Mouse (Mus musculus) heart, adult 2 months (tissue): Measurements from ENCODE around the gene Vmn1r32. TPM values are rescaled to one million over a fixed set of nuclear protein-coding genes. Genes with fewer than 3 reads are reported as not detected.

Experiments
- DNase-seq, 2 experiments: peaks; one replicate each; pipeline ENCODE4 v3.0.0; 2021
- H3K27ac ChIP-seq: fragments of 200-600 bp; 2 replicates; pipeline ENCODE4 v1.8.1; 2022
- H3K27me3 ChIP-seq: fragments of 200-500 bp; 2 replicates; pipeline ENCODE4 v1.6.1; 2012; ENCODE audit warnings: mild to moderate bottlenecking, low read length, inconsistent platforms, mixed read lengths; ENCODE audit not compliant: control insufficient read depth, insufficient read depth
- H3K36me3 ChIP-seq: fragments of 200-500 bp; 2 replicates; pipeline ENCODE4 v1.6.1; 2012; ENCODE audit warnings: low read length, inconsistent platforms; ENCODE audit not compliant: control insufficient read depth, insufficient read depth
- H3K4me1 ChIP-seq: fragments of 200-500 bp; 2 replicates; pipeline ENCODE4 v1.6.1; 2011; ENCODE audit warnings: low read length; ENCODE audit not compliant: control insufficient read depth, insufficient read depth
- H3K4me3 ChIP-seq: fragments of 200-600 bp; 2 replicates; pipeline ENCODE4 v1.8.1; 2022
- H3K79me2 ChIP-seq: fragments of 200-500 bp; replicated peaks from 2 replicates; pipeline ENCODE4 v1.6.1; 2012; ENCODE audit warnings: mild to moderate bottlenecking, inconsistent platforms, low read length, moderate library complexity, mixed read lengths; ENCODE audit not compliant: control insufficient read depth, insufficient read depth
- H3K9ac ChIP-seq: fragments of 200-500 bp; 2 replicates; pipeline ENCODE4 v1.6.1; 2012; ENCODE audit warnings: low read depth, mild to moderate bottlenecking, control low read depth, inconsistent platforms, low read length, mixed read lengths
- CTCF ChIP-seq: fragments of 200-600 bp; IDR thresholded peaks from 2 replicates; pipeline ENCODE4 v1.8.1; 2022; ENCODE audit warnings: antibody characterized with exemption, mild to moderate bottlenecking, moderate library complexity
- EP300 ChIP-seq: fragments of 200-500 bp; IDR thresholded peaks from 2 replicates; pipeline ENCODE4 v1.6.1; 2011; ENCODE audit warnings: low read depth, low read length, control low read depth; ENCODE audit not compliant: insufficient read depth
- POLR2A ChIP-seq: fragments of 200-500 bp; IDR thresholded peaks from 2 replicates; pipeline ENCODE4 v1.6.1; 2011; ENCODE audit warnings: mild to moderate bottlenecking, low read depth, low read length, control low read depth; ENCODE audit not compliant: insufficient read depth
- WGBS: fragments of 180-500 bp; shearing (Covaris S2); methylation state at CpG from one replicate; pipeline ENCODE4 v1.1.7; 2018; 5-methylcytosine and 5-hydroxymethylcytosine counted together
- intact Hi-C: fragments of 180-260 bp; cut with DNase I; formaldehyde crosslinking; loops from one replicate; pipeline ENCODE4 v1.15.1; 2025
- long read RNA-seq: library from polyadenylated mRNA; stranded (forward); transcript quantifications from one replicate; pipeline ENCODE4 v2.0.0, GENCODE M21; 2021
- polyA plus RNA-seq: library from polyadenylated mRNA; depleted of rRNA; stranded (reverse); fragments of >200 nt; gene quantifications from 2 replicates; pipeline ENCODE4 v1.2.3, GENCODE M21; 2012; rRNA removed
- total RNA-seq, 2 experiments: library from RNA; stranded (reverse); gene quantifications; 2 replicates each; pipeline ENCODE4 v1.2.3; 2021

The Vmn1r32 gene
- total RNA-seq, result not detected
- polyA plus RNA-seq, result not detected in 2 replicates
- long read RNA-seq, result 0 reads

DNA sequence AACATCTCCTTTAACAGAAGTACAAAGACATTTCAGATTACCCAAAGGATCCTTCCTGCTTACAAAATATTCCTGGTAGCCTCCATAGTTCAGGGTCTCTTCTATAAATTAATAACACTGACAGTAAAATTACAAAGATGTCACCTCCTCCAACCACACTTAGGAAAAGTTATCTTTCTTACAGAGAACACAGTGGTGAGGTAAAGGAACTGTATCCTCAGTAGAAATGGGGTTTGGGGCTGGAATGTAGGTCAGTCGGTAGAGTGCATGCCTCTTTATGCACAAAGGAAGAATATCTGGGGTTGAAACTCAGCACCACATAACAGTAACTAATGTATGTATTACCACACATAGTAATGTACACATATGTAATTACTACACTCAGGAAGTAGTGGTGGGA lies at the start of gene Vmn1r32:
TSS of gene Vmn1r32 (minus strand) at position 101 of the 400 bp plus-strand sequence.
- H3K4me3 ChIP-seq, result no peak within 1 kb of the TSS
- no peaks in the 10 kb centered on the region for H3K4me1 ChIP-seq
- no peak for DNase-seq
- intact Hi-C loops, result no loop called here
- H3K9ac ChIP-seq, result no peak within 1 kb of the TSS
- no peak within 1 kb of the TSS for H3K27ac ChIP-seq
- TF ChIP-seq CTCF (no peak), POLR2A (no peak), EP300 (no peak)
- H3K36me3 ChIP-seq, result no peaks in the 10 kb centered on the region
- WGBS, result 68% methylated on average over 1 of the region's 1 CpGs
- no peaks in the 10 kb centered on the region for H3K79me2 ChIP-seq
- no peaks in the 10 kb centered on the region for H3K27me3 ChIP-seq

DNA sequence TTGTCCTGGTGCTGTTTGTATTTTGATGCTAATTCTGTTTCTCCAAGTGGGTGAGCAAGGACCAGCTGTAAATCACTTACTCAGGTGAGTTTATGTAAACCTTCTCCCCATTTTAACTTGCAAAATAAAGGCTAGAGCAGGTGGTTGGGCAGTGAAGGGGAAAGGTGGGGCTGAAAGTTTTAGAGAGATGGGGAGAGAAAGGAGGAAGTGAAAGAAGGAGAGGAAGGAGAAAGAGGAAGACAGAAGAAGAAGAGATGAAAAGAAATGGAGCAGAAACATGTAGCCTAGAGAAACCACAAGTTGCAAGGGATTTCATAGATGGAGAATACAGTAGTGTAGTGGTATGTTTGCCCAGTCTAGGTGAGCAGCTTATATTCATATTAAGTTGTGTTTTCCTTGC lies 35.9 kb upstream of the Vmn1r32 start:
- H3K4me3 ChIP-seq, result no peak overlapping the region
- intact Hi-C loops, result no loop called here
- TF ChIP-seq EP300, result no peak

GRCm38 (mm10) chr6:66535966-66536365 lies 23.9 kb downstream of the Vmn1r32 start:
- TF ChIP-seq EP300, result no peak
- TF ChIP-seq CTCF, result no peak
- no peak for TF ChIP-seq POLR2A
- Histone ChIP-seq H3K36me3 (no peaks in the 10 kb centered on the region; the same call in 1 of the 2 replicates), H3K79me2 (no peaks in the 10 kb centered on the region), H3K4me1 (no peaks in the 10 kb centered on the region), H3K27ac (no peak overlapping the region; the same call in 1 of the 2 replicates), H3K27me3 (no peaks in the 10 kb centered on the region), H3K4me3 (peak overlapping the region; percentile 63), H3K9ac (peak overlapping the region; percentile 71; the same call in 1 of the 2 replicates)
- 12% methylated on average over 7 of the region's 7 CpGs for WGBS
- no peak for DNase-seq
- intact Hi-C loops, result loop anchor here (2.0 to 10.0 kb wide), 2 partner anchors 629 to 731 kb away; no protein-coding TSS in a partner anchor

More for the DNA sequence above, 35.9 kb upstream of the Vmn1r32 start:
- no peak overlapping the region for H3K27ac ChIP-seq
- H3K79me2 ChIP-seq, result no peaks in the 10 kb centered on the region
- no peak for DNase-seq
- H3K36me3 ChIP-seq, result no peaks in the 10 kb centered on the region
- no peaks in the 10 kb centered on the region for H3K27me3 ChIP-seq
- no peaks in the 10 kb centered on the region for H3K4me1 ChIP-seq
- no peak overlapping the region for H3K9ac ChIP-seq

DNA sequence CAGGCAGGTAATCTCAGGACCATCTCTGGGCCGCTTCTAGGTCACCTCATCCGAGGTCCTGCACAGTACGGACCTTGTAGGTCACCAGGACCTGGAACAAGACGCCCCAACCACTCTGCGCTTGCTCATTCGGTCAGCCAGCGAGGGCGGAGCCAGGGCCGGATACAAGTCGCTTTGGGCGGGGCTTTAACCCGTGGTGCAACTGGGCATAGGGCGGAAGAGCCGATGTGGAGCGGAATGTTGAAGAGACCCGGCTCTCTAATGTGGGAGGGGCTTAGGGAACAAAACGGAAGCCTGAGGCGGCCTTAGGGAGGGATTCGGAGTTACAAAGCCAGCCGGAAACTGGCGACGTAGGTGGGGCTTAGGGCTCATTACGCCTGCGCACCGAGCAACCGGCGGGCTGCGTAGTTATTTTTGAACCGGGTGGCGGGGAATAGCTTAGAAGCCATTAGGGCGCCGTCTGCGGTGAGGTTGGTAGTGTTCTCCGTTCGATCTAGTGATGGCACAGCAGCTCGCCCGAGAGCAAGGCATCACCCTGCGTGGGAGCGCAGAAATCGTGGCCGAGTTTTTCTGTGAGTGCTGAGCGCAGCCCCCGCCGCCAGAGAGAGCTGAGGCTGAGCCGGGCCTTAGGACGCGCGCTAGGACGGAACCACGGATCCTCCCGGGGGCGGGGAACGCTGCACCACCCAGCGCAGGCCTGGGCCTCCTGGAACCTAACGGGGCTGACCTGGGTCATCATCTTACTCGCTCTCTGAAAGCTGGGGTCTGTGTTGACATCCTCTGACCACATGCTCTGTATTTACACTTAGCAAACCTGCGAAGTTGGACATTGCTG lies 24.7 kb downstream of the Vmn1r32 start, which contains the start of gene Mad2l1:
TSS of gene Mad2l1 (plus strand) at position 363 of the 835 bp plus-strand sequence.
- peak; percentile 96 to 99 for DNase-seq
- Histone ChIP-seq H3K79me2 (no peaks in the 10 kb centered on the region), H3K36me3 (no peaks in the 10 kb centered on the region; the same call in 1 of the 2 replicates), H3K9ac (peak within 1 kb of the TSS; percentile 71), H3K4me1 (no peaks in the 10 kb centered on the region), H3K27me3 (no peaks in the 10 kb centered on the region), H3K27ac (peak within 1 kb of the TSS; percentile 85), H3K4me3 (peak within 1 kb of the TSS; percentile 63)
- WGBS, result under 1% methylated on average over 57 of the region's 57 CpGs
- intact Hi-C loops, result loop anchor here (2.0 to 10.0 kb wide), 2 partner anchors 630 to 732 kb away; no protein-coding TSS in a partner anchor
- TF ChIP-seq CTCF, result peak; percentile 35
- TF ChIP-seq EP300, result peak; percentile 24; the same call in 1 of the 2 replicates
- TF ChIP-seq POLR2A, result peak; percentile 94

DNA sequence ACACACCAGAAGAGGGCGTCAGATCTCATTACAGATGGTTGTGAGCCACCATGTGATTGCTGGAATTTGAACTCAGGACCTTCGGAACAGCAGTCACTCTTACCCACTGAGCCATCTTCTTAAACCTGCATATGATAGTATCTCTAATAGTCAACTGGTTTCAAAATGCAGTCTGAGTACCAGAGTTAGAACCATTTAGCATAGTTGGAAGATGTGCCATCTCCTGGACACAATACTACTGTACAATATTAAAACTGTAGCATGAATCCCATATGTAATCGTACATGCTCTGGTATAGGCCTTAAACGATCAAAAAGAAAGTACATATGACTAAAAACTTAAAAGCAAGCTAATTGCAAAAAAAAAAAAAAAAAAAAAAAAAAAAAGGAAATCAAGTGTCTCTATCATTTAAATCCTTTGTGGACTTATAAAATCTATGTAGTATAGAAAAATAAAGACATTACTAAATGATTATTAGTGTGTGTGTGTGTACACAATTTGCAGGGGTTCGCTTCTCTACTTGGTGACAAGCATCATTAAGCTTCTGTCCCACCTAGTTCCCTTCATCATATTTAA lies 25.4 kb downstream of the Vmn1r32 start:
- TF ChIP-seq POLR2A (no peak), CTCF (peak; percentile 27; the same call in 1 of the 2 replicates), EP300 (no peak)
- WGBS, result 68% methylated on average over 5 of the region's 5 CpGs
- Histone ChIP-seq H3K79me2 (no peaks in the 10 kb centered on the region), H3K4me3 (peak overlapping the region; percentile 63), H3K36me3 (no peaks in the 10 kb centered on the region; the same call in 1 of the 2 replicates), H3K9ac (no peak overlapping the region), H3K4me1 (no peaks in the 10 kb centered on the region), H3K27ac (peak overlapping the region; percentile 85), H3K27me3 (no peaks in the 10 kb centered on the region)
- intact Hi-C loops, result loop anchor here (2.0 to 10.0 kb wide), 5 partner anchors 630 to 1492 kb away; partner anchors contain the start of gene Smarcad1
- no peak for DNase-seq

DNA sequence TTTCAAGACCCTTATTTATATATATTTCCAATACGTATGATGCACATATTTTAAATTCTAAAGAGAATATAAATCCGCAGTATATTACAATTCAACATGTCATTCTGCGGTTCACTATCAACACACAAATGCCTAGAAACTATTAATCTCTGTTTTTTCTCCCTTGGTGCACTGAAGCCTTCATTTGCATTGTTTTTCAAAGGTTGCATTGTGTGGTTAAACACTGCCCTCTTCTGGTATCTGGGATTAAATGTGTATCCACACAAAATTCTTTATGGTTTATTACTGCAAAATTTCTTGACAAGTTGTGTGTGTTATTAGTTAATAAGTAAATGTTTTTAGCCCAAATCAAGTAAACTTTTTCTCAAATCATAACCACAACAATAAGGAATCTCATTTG lies 26.7 kb downstream of the Vmn1r32 start:
- H3K9ac ChIP-seq, result no peak overlapping the region
- no peak for DNase-seq
- H3K79me2 ChIP-seq, result no peaks in the 10 kb centered on the region
- intact Hi-C loops, result loop anchor here (2.0 to 10.0 kb wide), 5 partner anchors 632 to 1491 kb away; partner anchors contain the start of gene Smarcad1
- H3K27ac ChIP-seq, result no peak overlapping the region
- no peaks in the 10 kb centered on the region for H3K27me3 ChIP-seq
- no peaks in the 10 kb centered on the region; the same call in 1 of the 2 replicates for H3K36me3 ChIP-seq
- H3K4me3 ChIP-seq, result no peak overlapping the region
- 36% methylated on average over 3 of the region's 3 CpGs for WGBS
- TF ChIP-seq POLR2A, result no peak
- TF ChIP-seq CTCF, result peak; percentile 86
- no peaks in the 10 kb centered on the region for H3K4me1 ChIP-seq
